Mouse (Mus musculus): ENCODE data around the gene Adam12.

DNA sequence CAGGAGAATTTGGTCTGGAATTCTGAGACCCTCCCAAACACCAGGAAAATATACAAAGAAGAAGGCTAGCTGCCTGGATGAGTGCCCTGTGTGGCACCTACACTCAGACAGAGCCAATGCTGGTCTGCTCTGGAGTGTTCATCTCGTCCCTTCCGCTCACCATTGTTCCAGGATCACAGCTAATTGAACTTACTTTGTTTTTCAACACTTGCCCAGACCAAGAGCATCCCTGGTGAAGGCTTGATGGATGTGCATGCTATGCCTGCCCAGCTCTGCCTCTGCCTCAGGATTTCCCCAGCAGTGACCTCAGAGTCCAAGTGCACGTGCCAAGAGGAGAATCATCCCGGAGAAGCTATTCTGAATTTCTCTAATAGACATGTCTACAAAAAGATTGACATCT, 9.3 kb upstream of the Adam12 start:
- no peak for TF ChIP-seq CTCF (IDR thresholded peaks at IDR 0.05)
- TF ChIP-seq EP300 (IDR thresholded peaks at IDR 0.05; ENCODE audit: insufficient read depth, low read depth, low read length): no peak
- no peak for TF ChIP-seq POLR2A (IDR thresholded peaks at IDR 0.05; ENCODE audit: insufficient read depth, low read depth, low read length)

All from heart, adult 2 months (tissue).